Mouse (Mus musculus) thymus, adult 2 months (tissue): ENCODE results near the gene Plek.

Experiments used
- CTCF ChIP-seq: fragments of 200-500 bp; IDR thresholded peaks from 2 replicates; pipeline ENCODE4 v1.5.1; 2012; ENCODE audit warnings: mild to moderate bottlenecking, control low read depth, low read length, moderate library complexity, borderline replicate concordance; ENCODE audit not compliant: control insufficient read depth, poor library complexity, insufficient read depth; ENCODE audit errors: extremely low read depth
- POLR2A ChIP-seq: fragments of 200-500 bp; IDR thresholded peaks from 2 replicates; pipeline ENCODE4 v1.6.1; 2012; ENCODE audit warnings: mild to moderate bottlenecking, low read length, control low read depth, moderate library complexity; ENCODE audit not compliant: control insufficient read depth, poor library complexity, insufficient read depth; ENCODE audit errors: extremely low read depth

- TF ChIP-seq CTCF (no peak), POLR2A (no peak)
Measured at GRCm38 (mm10) chr11:17083866-17084265, 31.7 kb upstream of the Plek start.
